Mouse (Mus musculus) lung, embryonic 14.5 days (tissue): ENCODE measurements around the gene Atp23. TPM values are rescaled to one million over a fixed set of nuclear protein-coding genes. Genes with fewer than 3 reads are reported as not detected.

Source experiments
- ATAC-seq: fragments of 200-750 bp; cut with Nextera tagmentation; 2 replicates; pipeline ENCODE4 v1.8.0; 2017; ENCODE audit warnings: mild to moderate bottlenecking, moderate TSS enrichment, moderate library complexity; ENCODE audit not compliant: insufficient read depth
- DNase-seq: peaks from one replicate; pipeline ENCODE4 v3.0.0-alpha.2; 2015
- H3K27ac ChIP-seq: fragments of 300-500 bp; sonication (generic); 2 replicates; pipeline ENCODE4 v1.5.1; 2014; ENCODE audit warnings: low read depth, mild to moderate bottlenecking, moderate library complexity
- H3K27me3 ChIP-seq: fragments of 300-500 bp; sonication (generic); 2 replicates; pipeline ENCODE4 v1.6.1; 2014; ENCODE audit warnings: low read length, control low read depth; ENCODE audit not compliant: insufficient read depth
- H3K36me3 ChIP-seq: fragments of 300-500 bp; sonication (generic); 2 replicates; pipeline ENCODE4 v1.6.1; 2014; ENCODE audit warnings: control low read depth; ENCODE audit not compliant: insufficient read depth
- H3K4me1 ChIP-seq: fragments of 300-500 bp; sonication (generic); 2 replicates; pipeline ENCODE4 v1.6.1; 2014; ENCODE audit warnings: antibody characterized with exemption, control low read depth; ENCODE audit not compliant: insufficient read depth
- H3K4me2 ChIP-seq: fragments of 300-500 bp; sonication (generic); 2 replicates; pipeline ENCODE4 v1.6.1; 2014; ENCODE audit warnings: mild to moderate bottlenecking
- H3K4me3 ChIP-seq: fragments of 300-500 bp; sonication (generic); 2 replicates; pipeline ENCODE4 v1.5.1; 2014; ENCODE audit warnings: low read depth, low read length
- H3K9ac ChIP-seq: fragments of 300-500 bp; sonication (generic); 2 replicates; pipeline ENCODE4 v1.6.1; 2014
- H3K9me3 ChIP-seq: fragments of 300-500 bp; sonication (generic); 2 replicates; pipeline ENCODE4 v1.6.1; 2016; ENCODE audit warnings: low read depth, low read length, control low read depth
- CTCF ChIP-seq: IDR thresholded peaks from 2 replicates; pipeline ENCODE4 v1.5.1; 2016; ENCODE audit warnings: antibody characterized with exemption, low read depth
- WGBS: fragments of 180-500 bp; shearing (Covaris S2); extraction: QIAGEN DNeasy Blood & Tissue Kit; methylation state at CpG from one replicate; pipeline ENCODE4 v1.1.7; 2014; 5-methylcytosine and 5-hydroxymethylcytosine counted together
- polyA plus RNA-seq: library from polyadenylated mRNA; unstranded; fragments of >200 nt; fragmentation: Nextera tagmentation; extraction: Ambion mirVana; gene quantifications from 2 replicates; pipeline ENCODE4 v1.2.1, GENCODE M21; 2014

The Atp23 gene
- polyA plus RNA-seq, 1 experiment from 2014 or later: 25.7 TPM

- H3K4me2 ChIP-seq: no peak overlapping the region
- no peaks in the 10 kb centered on the region for H3K9me3 ChIP-seq
- ATAC-seq: no peak
- H3K4me3 ChIP-seq: no peak overlapping the region
- H3K36me3 ChIP-seq: no peaks in the 10 kb centered on the region
- 83% methylated on average over 1 of the region's 1 CpGs for WGBS
- H3K9ac ChIP-seq: no peak overlapping the region
- no peaks in the 10 kb centered on the region for H3K27me3 ChIP-seq
- no peaks in the 10 kb centered on the region for H3K4me1 ChIP-seq
- no peak for DNase-seq
- TF ChIP-seq CTCF: no peak
- H3K27ac ChIP-seq: no peak overlapping the region
Measured at GRCm38 (mm10) chr10:126911479-126911878, 10.3 kb upstream of the Atp23 start.

GRCm38 (mm10) chr10:126906811-126907210 lies 5.7 kb upstream of the Atp23 start:
- 93% methylated on average over 5 of the region's 5 CpGs for WGBS
- Histone ChIP-seq H3K36me3 (no peaks in the 10 kb centered on the region), H3K4me3 (no peak overlapping the region), H3K4me1 (no peaks in the 10 kb centered on the region), H3K27me3 (no peaks in the 10 kb centered on the region), H3K27ac (no peak overlapping the region), H3K9ac (no peak overlapping the region), H3K9me3 (no peaks in the 10 kb centered on the region), H3K4me2 (no peak overlapping the region)
- no peak for TF ChIP-seq CTCF
- no peak for ATAC-seq
- DNase-seq: no peak

DNA sequence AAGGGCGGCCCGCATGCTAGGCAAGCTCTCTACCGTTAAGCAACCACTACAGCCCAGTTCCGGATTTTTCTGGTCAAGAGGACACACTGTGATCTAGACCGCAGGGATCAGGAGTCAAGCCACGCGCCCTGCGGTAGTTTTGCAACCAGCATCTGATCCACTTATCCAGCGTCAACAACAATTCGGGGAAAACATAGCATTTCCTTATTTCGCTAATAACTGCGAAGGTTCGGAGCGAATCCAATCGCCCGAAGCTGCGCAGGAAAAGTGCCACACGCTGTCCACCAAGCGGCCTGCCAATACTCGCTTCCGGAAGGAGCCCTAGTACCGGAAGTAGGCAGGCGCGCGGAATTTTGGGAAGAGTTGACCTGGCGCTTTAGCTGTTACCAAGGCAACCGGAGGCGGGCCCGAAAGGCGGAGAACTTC lies 4.5 kb upstream of the Atp23 start:
- peak overlapping the region; percentile 47 for H3K4me3 ChIP-seq
- no peaks in the 10 kb centered on the region for H3K27me3 ChIP-seq
- no peak for TF ChIP-seq CTCF
- ATAC-seq (peak; percentile 81), DNase-seq (peak; percentile 99)
- peak overlapping the region; percentile 58 for H3K9ac ChIP-seq
- under 1% methylated on average over 30 of the region's 30 CpGs for WGBS
- H3K27ac ChIP-seq: peak overlapping the region; percentile 86; the same call in 1 of the 2 replicates
- no peaks in the 10 kb centered on the region for H3K9me3 ChIP-seq
- H3K4me2 ChIP-seq: peak overlapping the region; percentile 75
- no peaks in the 10 kb centered on the region for H3K4me1 ChIP-seq
- H3K36me3 ChIP-seq: no peaks in the 10 kb centered on the region

DNA sequence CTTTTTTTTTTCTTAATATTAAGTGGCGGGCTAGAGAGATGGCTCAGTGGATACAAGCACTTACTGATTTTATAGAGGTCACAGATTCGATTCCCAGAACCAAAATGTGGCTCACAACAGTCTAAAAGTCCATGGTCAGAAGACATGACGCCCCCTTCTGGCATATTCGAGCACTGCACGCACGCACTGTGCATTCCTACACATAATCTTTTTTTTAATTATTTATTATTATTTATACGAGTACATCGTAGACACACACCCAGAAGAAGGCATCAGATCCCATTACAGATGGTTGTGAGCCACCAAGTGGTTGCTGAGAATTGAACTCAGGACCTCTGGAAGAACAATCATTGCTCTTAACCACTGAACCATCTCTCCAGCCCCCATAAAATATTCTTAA lies 3.9 kb upstream of the Atp23 start:
- Histone ChIP-seq H3K4me3 (peak overlapping the region; percentile 47), H3K9me3 (no peaks in the 10 kb centered on the region), H3K36me3 (no peaks in the 10 kb centered on the region), H3K4me1 (no peaks in the 10 kb centered on the region), H3K27me3 (no peaks in the 10 kb centered on the region), H3K9ac (peak overlapping the region; percentile 58; the same call in 1 of the 2 replicates), H3K27ac (0 out of 2 replicates have a peak overlapping the region, but pooled peaks have one; percentile 86), H3K4me2 (peak overlapping the region; percentile 75)
- TF ChIP-seq CTCF: peak; percentile 48
- ATAC-seq (no peak), DNase-seq (peak; percentile 25)
- 63% methylated on average over 8 of the region's 8 CpGs for WGBS

- Histone ChIP-seq H3K4me1 (no peaks in the 10 kb centered on the region), H3K27ac (no peak overlapping the region), H3K9ac (no peak overlapping the region), H3K4me2 (no peak overlapping the region), H3K4me3 (no peak overlapping the region), H3K9me3 (no peaks in the 10 kb centered on the region), H3K36me3 (no peaks in the 10 kb centered on the region), H3K27me3 (no peaks in the 10 kb centered on the region)
- 20% methylated on average over 5 of the region's 5 CpGs for WGBS
- DNase-seq (peak; percentile 18), ATAC-seq (no peak)
- TF ChIP-seq CTCF: no peak
Measured at GRCm38 (mm10) chr10:126904221-126904620, 3.1 kb upstream of the Atp23 start.

GRCm38 (mm10) chr10:126901488-126901843 lies 311 bp upstream of the Atp23 start:
- H3K4me3 ChIP-seq: peak overlapping the region; percentile 76
- WGBS: 2% methylated on average over 4 of the region's 4 CpGs
- no peaks in the 10 kb centered on the region for H3K27me3 ChIP-seq
- TF ChIP-seq CTCF: no peak
- H3K9me3 ChIP-seq: no peaks in the 10 kb centered on the region
- H3K36me3 ChIP-seq: peaks cover 15% of the 10 kb centered on the region; the same call in 1 of the 2 replicates
- DNase-seq: no peak
- no peaks in the 10 kb centered on the region for H3K4me1 ChIP-seq
- ATAC-seq: peak; percentile 8; the same call in 1 of the 2 replicates
- H3K27ac ChIP-seq: no peak overlapping the region
- no peak overlapping the region for H3K9ac ChIP-seq
- H3K4me2 ChIP-seq: peak overlapping the region; percentile 98

GRCm38 (mm10) chr10:126895891-126896290 lies 5.3 kb downstream of the Atp23 start:
- Histone ChIP-seq H3K4me1 (no peaks in the 10 kb centered on the region), H3K4me3 (no peak overlapping the region), H3K4me2 (no peak overlapping the region), H3K9me3 (no peaks in the 10 kb centered on the region), H3K27me3 (no peaks in the 10 kb centered on the region), H3K9ac (no peak overlapping the region), H3K36me3 (peaks cover 48% of the 10 kb centered on the region), H3K27ac (no peak overlapping the region)
- TF ChIP-seq CTCF: 0 out of 2 replicates have a peak, but pooled peaks have one; percentile 7
- 64% methylated on average over 6 of the region's 6 CpGs for WGBS
- no peak for ATAC-seq
- no peak for DNase-seq

DNA sequence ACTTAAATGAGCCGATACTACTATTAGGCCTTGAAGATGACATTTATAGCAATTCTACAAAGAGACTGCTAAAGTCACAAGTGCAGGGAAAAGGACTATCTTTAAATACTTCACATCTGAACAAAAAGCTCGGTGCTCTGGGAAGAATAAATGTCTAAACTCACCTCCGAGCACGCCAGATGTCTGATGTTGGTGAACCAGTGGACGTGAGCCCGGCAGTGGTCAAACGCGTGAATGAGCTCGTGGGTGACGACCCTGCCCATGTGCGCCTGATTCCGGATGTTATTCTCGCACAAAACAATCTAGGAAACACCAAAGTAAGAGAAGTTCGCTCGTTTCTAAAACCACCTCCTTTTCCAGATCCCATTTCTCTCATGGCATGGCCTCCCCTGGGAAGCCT lies 7.1 kb downstream of the Atp23 start:
- no peak for TF ChIP-seq CTCF
- H3K27ac ChIP-seq: no peak overlapping the region
- no peaks in the 10 kb centered on the region; the same call in 1 of the 2 replicates for H3K9me3 ChIP-seq
- no peak overlapping the region for H3K9ac ChIP-seq
- DNase-seq (no peak), ATAC-seq (no peak)
- no peak overlapping the region for H3K4me2 ChIP-seq
- H3K27me3 ChIP-seq: no peaks in the 10 kb centered on the region
- H3K36me3 ChIP-seq: peaks cover 65% of the 10 kb centered on the region
- H3K4me1 ChIP-seq: no peaks in the 10 kb centered on the region
- H3K4me3 ChIP-seq: no peak overlapping the region
- WGBS: 91% methylated on average over 15 of the region's 15 CpGs
